Mouse (Mus musculus): ENCODE data around the gene Gm15093.
"Not testable (repeated sequence)": the region's sequence is repeated elsewhere in the genome, so short reads cannot be mapped to it uniquely, and the experiment has no call there.

The Gm15093 gene

DNA sequence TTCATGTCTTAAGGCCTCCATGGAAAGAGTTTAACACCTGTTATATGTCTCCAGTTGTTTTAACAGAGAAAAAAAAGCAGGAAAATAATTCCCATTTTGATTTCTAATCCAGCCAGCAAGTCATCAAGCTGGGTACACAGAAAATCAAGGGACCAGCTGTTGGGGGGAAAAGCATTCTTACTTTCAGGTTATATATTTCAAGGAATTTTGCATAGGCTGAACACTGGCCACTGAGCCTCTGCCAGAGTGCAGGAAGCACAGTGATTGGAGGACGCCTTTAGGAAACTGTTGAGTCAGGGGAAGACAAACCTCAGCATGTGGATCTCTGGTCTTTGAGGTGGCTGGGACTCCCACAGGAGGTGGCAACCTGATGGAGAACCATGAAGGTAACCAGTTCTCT, at the start of gene Gm15093:
Gene Gm15093, plus strand, starts transcription at position 301 of the 400 bp plus-strand sequence.
- DNase-seq = not testable (repeated sequence)
